Mouse (Mus musculus) heart, adult 2 months (tissue): Measurements from ENCODE around the gene Dtx1.

Experiments used
- CTCF ChIP-seq: fragments of 200-600 bp; IDR thresholded peaks from 2 replicates; pipeline ENCODE4 v1.8.1; 2022; ENCODE audit warnings: antibody characterized with exemption, mild to moderate bottlenecking, moderate library complexity
- POLR2A ChIP-seq: fragments of 200-500 bp; IDR thresholded peaks from 2 replicates; pipeline ENCODE4 v1.6.1; 2011; ENCODE audit warnings: mild to moderate bottlenecking, low read depth, low read length, control low read depth; ENCODE audit not compliant: insufficient read depth

DNA sequence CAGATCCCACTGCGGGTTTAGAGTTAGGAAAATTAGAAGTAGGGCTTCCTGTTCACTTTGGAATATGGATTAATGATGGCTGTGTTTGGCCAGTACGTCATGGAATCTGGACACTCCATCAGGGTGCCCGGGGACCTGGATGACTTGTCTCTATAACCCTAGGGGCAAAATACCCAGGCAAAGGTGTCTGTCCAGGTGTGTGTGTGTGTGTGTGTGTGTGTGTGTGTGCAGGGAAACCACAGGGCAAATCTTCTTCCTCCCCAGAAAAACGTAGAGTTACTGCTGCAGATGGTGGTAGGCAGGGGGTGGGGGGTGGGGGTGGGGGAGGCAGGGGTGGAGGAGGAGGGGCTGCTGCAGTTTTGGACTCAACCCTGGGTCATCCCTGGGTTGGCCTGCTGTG, 64.4 kb downstream of the Dtx1 start:
- TF ChIP-seq CTCF (no peak), POLR2A (no peak)
